Mouse (Mus musculus): ENCODE measurements at regions not wholly inside any gene's neighbourhood (a gene's known extent, or its start where the extent isn't known, plus 50 kb on each side); places are given as distances from the start of the nearest gene placed in this dataset.

DNA sequence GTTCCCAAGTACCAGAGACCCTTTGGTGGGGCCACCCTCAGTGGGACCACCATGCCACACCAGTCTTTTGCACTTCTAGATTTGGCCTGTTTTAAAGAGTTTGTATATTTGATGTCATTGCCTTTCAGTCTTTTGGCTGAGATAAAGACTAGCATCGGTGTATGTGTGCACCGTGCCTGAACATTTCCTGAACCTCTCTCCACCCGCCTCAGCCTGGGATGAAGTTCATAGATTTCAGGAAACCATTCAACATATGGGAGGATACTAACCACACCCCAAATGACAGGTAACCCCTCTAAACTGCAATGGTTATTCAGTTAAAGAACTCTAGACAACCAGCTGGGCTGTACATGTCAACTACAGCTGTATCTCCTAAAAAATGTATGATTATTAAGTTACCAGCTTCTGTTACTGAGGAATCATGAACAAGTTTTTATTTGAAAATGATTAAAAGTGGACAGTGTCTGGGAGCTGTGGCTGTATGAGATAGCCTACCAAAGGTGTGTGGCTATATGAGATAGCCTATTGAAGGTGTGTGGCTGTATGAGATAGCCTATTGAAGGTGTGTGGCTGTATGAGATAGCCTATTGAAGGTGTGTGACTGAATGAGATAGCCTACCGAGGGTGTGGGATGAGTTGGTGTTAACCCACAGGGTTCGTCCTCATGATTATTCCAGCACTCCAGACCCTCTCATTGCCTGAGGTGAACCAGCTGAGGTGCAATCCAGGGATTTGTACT is 280.6 kb downstream of the Satb1 start:
- Histone ChIP-seq H3K27me3 (ENCODE audit: control insufficient read depth, insufficient read depth, low read length) (no peaks in the 10 kb centered on the region), H3K4me1 (ENCODE audit: control insufficient read depth, insufficient read depth, low read length) (no peaks in the 10 kb centered on the region), H3K27ac (ENCODE audit: low read depth, low read length) (no peak overlapping the region), H3K4me3 (ENCODE audit: low read length) (no peak overlapping the region), H3K36me3 (ENCODE audit: control insufficient read depth, insufficient read depth, low read length) (no peaks in the 10 kb centered on the region), H3K4me2 (replicated peaks; ENCODE audit: low read depth, low read length) (no peak overlapping the region), H3K9me3 (ENCODE audit: control insufficient read depth, low read length) (no peaks in the 10 kb centered on the region), H3K9ac (ENCODE audit: low read depth, low read length) (no peak overlapping the region)
- WGBS = 93% methylated on average over 5 of the region's 5 CpGs
- ATAC-seq (ENCODE audit: low FRiP score, low TSS enrichment) = no peak

DNA sequence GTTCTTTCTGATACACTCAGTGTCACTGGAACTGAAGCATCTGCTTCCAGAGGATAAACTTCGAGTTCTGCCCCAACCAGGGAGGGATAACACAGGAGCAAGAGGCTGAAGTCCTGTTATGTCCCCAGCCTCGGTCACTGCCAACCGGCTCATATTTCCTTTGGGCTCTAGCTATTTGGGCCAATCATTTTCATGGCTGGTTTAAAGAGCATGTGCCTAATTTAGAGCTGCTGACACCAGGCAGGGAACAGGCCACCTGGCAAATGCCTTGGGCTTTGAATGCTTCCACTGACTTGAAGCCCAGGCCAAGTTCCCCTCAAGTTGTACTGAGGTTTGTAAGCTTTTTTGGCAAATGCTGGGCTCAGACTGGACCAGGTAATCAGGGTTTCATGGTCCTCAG is 286.1 kb downstream of the Satb1 start:
- no peak overlapping the region for H3K4me2 ChIP-seq (replicated peaks; ENCODE audit: low read depth, low read length)
- H3K36me3 ChIP-seq (ENCODE audit: control insufficient read depth, insufficient read depth, low read length) = no peaks in the 10 kb centered on the region
- no peak for ATAC-seq (ENCODE audit: low FRiP score, low TSS enrichment)
- 11% methylated on average over 3 of the region's 3 CpGs for WGBS
- no peaks in the 10 kb centered on the region for H3K27me3 ChIP-seq (ENCODE audit: control insufficient read depth, insufficient read depth, low read length)
- no peak overlapping the region for H3K9ac ChIP-seq (ENCODE audit: low read depth, low read length)
- no peaks in the 10 kb centered on the region for H3K4me1 ChIP-seq (ENCODE audit: control insufficient read depth, insufficient read depth, low read length)
- no peaks in the 10 kb centered on the region for H3K9me3 ChIP-seq (ENCODE audit: control insufficient read depth, low read length)
- H3K4me3 ChIP-seq (ENCODE audit: low read length) = no peak overlapping the region
- H3K27ac ChIP-seq (ENCODE audit: low read depth, low read length) = no peak overlapping the region

- no peak for ATAC-seq (ENCODE audit: low FRiP score, low TSS enrichment)
- no peaks in the 10 kb centered on the region for H3K27me3 ChIP-seq (ENCODE audit: control insufficient read depth, insufficient read depth, low read length)
- no peaks in the 10 kb centered on the region for H3K4me1 ChIP-seq (ENCODE audit: control insufficient read depth, insufficient read depth, low read length)
- H3K4me3 ChIP-seq (ENCODE audit: low read length) = no peak overlapping the region
- no peak overlapping the region for H3K9ac ChIP-seq (ENCODE audit: low read depth, low read length)
- no peaks in the 10 kb centered on the region for H3K36me3 ChIP-seq (ENCODE audit: control insufficient read depth, insufficient read depth, low read length)
- 81% methylated on average over 2 of the region's 2 CpGs for WGBS
- H3K9me3 ChIP-seq (ENCODE audit: control insufficient read depth, low read length) = no peaks in the 10 kb centered on the region
- H3K4me2 ChIP-seq (replicated peaks; ENCODE audit: low read depth, low read length) = no peak overlapping the region
- no peak overlapping the region for H3K27ac ChIP-seq (ENCODE audit: low read depth, low read length)
Measured at GRCm38 (mm10) chr17:51542544-51542943, 290.5 kb downstream of the Satb1 start.

- 9% methylated on average over 10 of the region's 10 CpGs for WGBS
Measured at GRCm38 (mm10) chr17:51534678-51535077, 298.4 kb downstream of the Satb1 start.

GRCm38 (mm10) chr17:51534270-51534669 is 298.8 kb downstream of the Satb1 start:
- H3K4me2 ChIP-seq (replicated peaks; ENCODE audit: low read depth, low read length) = peak overlapping the region; percentile 39
- H3K27me3 ChIP-seq (ENCODE audit: control insufficient read depth, insufficient read depth, low read length) = no peaks in the 10 kb centered on the region
- H3K27ac ChIP-seq (ENCODE audit: low read depth, low read length) = no peak overlapping the region
- no peaks in the 10 kb centered on the region for H3K36me3 ChIP-seq (ENCODE audit: control insufficient read depth, insufficient read depth, low read length)
- ATAC-seq (ENCODE audit: low FRiP score, low TSS enrichment) = peak; percentile 86; the same call in 1 of the 2 replicates
- 6% methylated on average over 14 of the region's 14 CpGs for WGBS
- no peak overlapping the region; the same call in 1 of the 2 replicates for H3K9ac ChIP-seq (ENCODE audit: low read depth, low read length)
- no peaks in the 10 kb centered on the region for H3K4me1 ChIP-seq (ENCODE audit: control insufficient read depth, insufficient read depth, low read length)
- H3K4me3 ChIP-seq (ENCODE audit: low read length) = 0 out of 2 replicates have a peak overlapping the region, but pooled peaks have one; percentile 1
- no peaks in the 10 kb centered on the region for H3K9me3 ChIP-seq (ENCODE audit: control insufficient read depth, low read length)

More at GRCm38 (mm10) chr17:51534678-51535077, 298.4 kb downstream of the Satb1 start:
- ATAC-seq (ENCODE audit: low FRiP score, low TSS enrichment) = peak; percentile 91
- no peaks in the 10 kb centered on the region for H3K27me3 ChIP-seq (ENCODE audit: control insufficient read depth, insufficient read depth, low read length)
- H3K36me3 ChIP-seq (ENCODE audit: control insufficient read depth, insufficient read depth, low read length) = no peaks in the 10 kb centered on the region
- H3K9me3 ChIP-seq (ENCODE audit: control insufficient read depth, low read length) = no peaks in the 10 kb centered on the region
- no peak overlapping the region for H3K27ac ChIP-seq (ENCODE audit: low read depth, low read length)
- no peak overlapping the region for H3K9ac ChIP-seq (ENCODE audit: low read depth, low read length)
- peak overlapping the region; percentile 39 for H3K4me2 ChIP-seq (replicated peaks; ENCODE audit: low read depth, low read length)
- no peaks in the 10 kb centered on the region for H3K4me1 ChIP-seq (ENCODE audit: control insufficient read depth, insufficient read depth, low read length)
- H3K4me3 ChIP-seq (ENCODE audit: low read length) = 0 out of 2 replicates have a peak overlapping the region, but pooled peaks have one; percentile 1

- 85% methylated on average over 3 of the region's 3 CpGs for WGBS
- Histone ChIP-seq H3K4me1 (ENCODE audit: control insufficient read depth, insufficient read depth, low read length) (0 out of 2 replicates have a peak, but pooled peaks cover 2% of the 10 kb centered on the region), H3K4me3 (ENCODE audit: low read length) (no peak overlapping the region), H3K27me3 (ENCODE audit: control insufficient read depth, insufficient read depth, low read length) (no peaks in the 10 kb centered on the region), H3K27ac (ENCODE audit: low read depth, low read length) (no peak overlapping the region), H3K9me3 (ENCODE audit: control insufficient read depth, low read length) (no peaks in the 10 kb centered on the region), H3K9ac (ENCODE audit: low read depth, low read length) (no peak overlapping the region), H3K4me2 (replicated peaks; ENCODE audit: low read depth, low read length) (no peak overlapping the region), H3K36me3 (ENCODE audit: control insufficient read depth, insufficient read depth, low read length) (no peaks in the 10 kb centered on the region)
- ATAC-seq (ENCODE audit: low FRiP score, low TSS enrichment) = no peak
Measured at GRCm38 (mm10) chr17:51528161-51528560, 304.9 kb downstream of the Satb1 start.

DNA sequence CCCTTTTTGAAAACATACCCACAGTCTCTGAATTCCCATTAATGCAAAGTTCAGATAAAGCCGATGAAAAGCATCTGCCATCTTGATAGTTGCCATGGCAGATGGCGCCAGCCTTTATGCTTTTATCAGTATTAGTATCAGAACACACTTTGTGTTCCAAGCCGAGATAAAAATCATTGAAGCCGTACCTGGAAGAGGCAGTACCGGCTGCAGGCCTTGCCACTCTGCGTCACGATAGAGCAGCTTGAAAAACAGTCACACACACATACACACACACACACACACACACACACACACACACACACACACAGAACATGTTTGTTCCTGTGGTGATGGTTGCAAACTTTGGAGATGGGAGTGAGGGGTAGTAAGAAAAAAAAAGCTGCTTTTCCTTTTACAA is 306.2 kb downstream of the Satb1 start:
- no peaks in the 10 kb centered on the region for H3K36me3 ChIP-seq (ENCODE audit: control insufficient read depth, insufficient read depth, low read length)
- no peak overlapping the region for H3K4me3 ChIP-seq (ENCODE audit: low read length)
- no peaks in the 10 kb centered on the region for H3K9me3 ChIP-seq (ENCODE audit: control insufficient read depth, low read length)
- WGBS = 68% methylated on average over 7 of the region's 7 CpGs
- ATAC-seq (ENCODE audit: low FRiP score, low TSS enrichment) = no peak
- no peak overlapping the region for H3K9ac ChIP-seq (ENCODE audit: low read depth, low read length)
- no peak overlapping the region for H3K27ac ChIP-seq (ENCODE audit: low read depth, low read length)
- H3K4me2 ChIP-seq (replicated peaks; ENCODE audit: low read depth, low read length) = no peak overlapping the region
- H3K4me1 ChIP-seq (ENCODE audit: control insufficient read depth, insufficient read depth, low read length) = 0 out of 2 replicates have a peak, but pooled peaks cover 2% of the 10 kb centered on the region
- no peaks in the 10 kb centered on the region for H3K27me3 ChIP-seq (ENCODE audit: control insufficient read depth, insufficient read depth, low read length)

- Histone ChIP-seq H3K4me2 (replicated peaks; ENCODE audit: low read depth, low read length) (no peak overlapping the region), H3K9me3 (ENCODE audit: control insufficient read depth, low read length) (no peaks in the 10 kb centered on the region), H3K27ac (ENCODE audit: low read depth, low read length) (no peak overlapping the region), H3K4me3 (ENCODE audit: low read length) (no peak overlapping the region), H3K27me3 (ENCODE audit: control insufficient read depth, insufficient read depth, low read length) (no peaks in the 10 kb centered on the region), H3K36me3 (ENCODE audit: control insufficient read depth, insufficient read depth, low read length) (no peaks in the 10 kb centered on the region), H3K4me1 (ENCODE audit: control insufficient read depth, insufficient read depth, low read length) (0 out of 2 replicates have a peak, but pooled peaks cover 2% of the 10 kb centered on the region), H3K9ac (ENCODE audit: low read depth, low read length) (no peak overlapping the region)
- WGBS = 41% methylated on average over 5 of the region's 5 CpGs
- no peak for ATAC-seq (ENCODE audit: low FRiP score, low TSS enrichment)
Measured at GRCm38 (mm10) chr17:51526464-51526863, 306.6 kb downstream of the Satb1 start.

DNA sequence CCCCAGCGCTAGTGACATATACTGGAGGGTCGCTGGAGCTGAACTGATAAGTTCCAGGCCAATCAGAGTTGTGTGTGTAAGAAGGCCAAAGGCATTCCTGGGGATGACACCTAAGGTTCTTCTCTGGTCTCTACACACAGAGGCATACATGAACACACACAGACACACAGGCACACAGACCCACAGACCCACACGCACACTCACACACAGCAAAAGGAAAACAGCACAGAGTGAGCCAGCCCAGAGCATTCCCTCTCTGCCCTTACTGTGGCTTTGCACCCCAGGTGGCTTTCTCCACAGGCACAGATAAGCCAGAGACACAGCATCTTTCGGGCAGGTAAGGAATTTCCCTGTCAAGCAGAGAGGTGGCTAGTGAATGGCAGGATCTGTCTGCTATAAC is 307.1 kb downstream of the Satb1 start:
- Histone ChIP-seq H3K27me3 (ENCODE audit: control insufficient read depth, insufficient read depth, low read length) (no peaks in the 10 kb centered on the region), H3K4me2 (replicated peaks; ENCODE audit: low read depth, low read length) (no peak overlapping the region), H3K4me3 (ENCODE audit: low read length) (no peak overlapping the region), H3K9me3 (ENCODE audit: control insufficient read depth, low read length) (no peaks in the 10 kb centered on the region), H3K36me3 (ENCODE audit: control insufficient read depth, insufficient read depth, low read length) (no peaks in the 10 kb centered on the region), H3K9ac (ENCODE audit: low read depth, low read length) (no peak overlapping the region), H3K27ac (ENCODE audit: low read depth, low read length) (no peak overlapping the region), H3K4me1 (ENCODE audit: control insufficient read depth, insufficient read depth, low read length) (0 out of 2 replicates have a peak, but pooled peaks cover 2% of the 10 kb centered on the region)
- 62% methylated on average over 4 of the region's 4 CpGs for WGBS
- no peak for ATAC-seq (ENCODE audit: low FRiP score, low TSS enrichment)
